Mouse (Mus musculus): ENCODE results near the gene Met. TPM values are rescaled to one million over a fixed set of nuclear protein-coding genes. Genes with fewer than 3 reads are reported as not detected.

Met gene
- polyA plus RNA-seq, 1 experiment from 2014 or later: 4.5 TPM

GRCm38 (mm10) chr6:17555719-17556118 lies 92.1 kb downstream of the Met start:
- DNase-seq (ENCODE audit: low spot score) (no peak), ATAC-seq (ENCODE audit: low FRiP score, low TSS enrichment) (no peak)
- Histone ChIP-seq H3K36me3 (ENCODE audit: control insufficient read depth, insufficient read depth, low read length) (no peaks in the 10 kb centered on the region), H3K9ac (ENCODE audit: low read length) (no peak overlapping the region), H3K4me2 (replicated peaks; ENCODE audit: low read depth) (no peak overlapping the region), H3K4me1 (replicated peaks; ENCODE audit: control insufficient read depth, insufficient read depth) (no peaks in the 10 kb centered on the region), H3K9me3 (ENCODE audit: control insufficient read depth, low read length) (no peaks in the 10 kb centered on the region), H3K27ac (replicated peaks) (no peak overlapping the region), H3K4me3 (ENCODE audit: low read depth, low read length) (no peak overlapping the region), H3K27me3 (ENCODE audit: control insufficient read depth, insufficient read depth, low read length) (no peaks in the 10 kb centered on the region)
- WGBS: 43% methylated on average over 7 of the region's 7 CpGs
- TF ChIP-seq EP300 (optimal IDR thresholded peaks at IDR 0.05) (no peak), CTCF (IDR thresholded peaks at IDR 0.05; ENCODE audit: low read depth) (no peak)

DNA sequence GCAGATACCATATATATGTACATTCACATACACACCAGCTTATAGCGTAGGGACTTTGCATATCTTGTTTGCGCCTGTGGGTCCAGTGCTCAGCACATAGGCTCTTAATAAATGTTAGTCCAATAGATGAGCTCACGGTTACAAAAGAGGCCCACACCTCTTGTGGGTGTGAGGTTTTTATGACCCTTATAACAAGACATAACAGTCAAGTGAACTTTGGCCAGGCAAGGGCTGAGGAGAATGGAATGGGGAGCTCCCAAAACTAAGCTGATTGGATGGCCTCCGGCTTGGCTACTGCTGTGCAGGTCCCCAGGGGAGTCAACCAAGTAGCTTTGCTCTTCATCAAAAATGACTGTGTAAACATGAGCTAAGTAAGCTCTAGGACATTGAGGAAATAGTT lies 96.1 kb downstream of the Met start:
- H3K36me3 ChIP-seq (ENCODE audit: control insufficient read depth, insufficient read depth, low read length): no peaks in the 10 kb centered on the region
- TF ChIP-seq EP300 (optimal IDR thresholded peaks at IDR 0.05) (no peak), CTCF (IDR thresholded peaks at IDR 0.05; ENCODE audit: low read depth) (no peak)
- no peaks in the 10 kb centered on the region for H3K9me3 ChIP-seq (ENCODE audit: control insufficient read depth, low read length)
- DNase-seq (ENCODE audit: low spot score): no peak
- no peak overlapping the region for H3K27ac ChIP-seq (replicated peaks)
- H3K4me3 ChIP-seq (ENCODE audit: low read depth, low read length): no peak overlapping the region
- no peak overlapping the region for H3K4me2 ChIP-seq (replicated peaks; ENCODE audit: low read depth)
- no peak overlapping the region for H3K9ac ChIP-seq (ENCODE audit: low read length)
- 39% methylated on average over 4 of the region's 4 CpGs for WGBS
- H3K4me1 ChIP-seq (replicated peaks; ENCODE audit: control insufficient read depth, insufficient read depth): no peaks in the 10 kb centered on the region
- no peaks in the 10 kb centered on the region for H3K27me3 ChIP-seq (ENCODE audit: control insufficient read depth, insufficient read depth, low read length)
- ATAC-seq (ENCODE audit: low FRiP score, low TSS enrichment): peak; percentile 53; the same call in 1 of the 2 replicates

- TF ChIP-seq CTCF (IDR thresholded peaks at IDR 0.05; ENCODE audit: low read depth): no peak
- no peak for TF ChIP-seq EP300 (optimal IDR thresholded peaks at IDR 0.05)
- Histone ChIP-seq H3K36me3 (ENCODE audit: control insufficient read depth, insufficient read depth, low read length) (no peaks in the 10 kb centered on the region), H3K27ac (replicated peaks) (0 out of 2 replicates have a peak overlapping the region, but pooled peaks have one; percentile 25), H3K9ac (ENCODE audit: low read length) (no peak overlapping the region), H3K27me3 (ENCODE audit: control insufficient read depth, insufficient read depth, low read length) (no peaks in the 10 kb centered on the region), H3K4me2 (replicated peaks; ENCODE audit: low read depth) (no peak overlapping the region), H3K4me3 (ENCODE audit: low read depth, low read length) (no peak overlapping the region), H3K4me1 (replicated peaks; ENCODE audit: control insufficient read depth, insufficient read depth) (no peaks in the 10 kb centered on the region), H3K9me3 (ENCODE audit: control insufficient read depth, low read length) (no peaks in the 10 kb centered on the region)
- WGBS: 53% methylated on average over 2 of the region's 2 CpGs
- DNase-seq (ENCODE audit: low spot score) (no peak), ATAC-seq (ENCODE audit: low FRiP score, low TSS enrichment) (no peak)
Measured at GRCm38 (mm10) chr6:17561347-17561746, 97.7 kb downstream of the Met start.

GRCm38 (mm10) chr6:17561886-17562285 lies 98.3 kb downstream of the Met start:
- DNase-seq (ENCODE audit: low spot score) (no peak), ATAC-seq (ENCODE audit: low FRiP score, low TSS enrichment) (no peak)
- H3K4me3 ChIP-seq (ENCODE audit: low read depth, low read length): no peak overlapping the region
- no peaks in the 10 kb centered on the region for H3K27me3 ChIP-seq (ENCODE audit: control insufficient read depth, insufficient read depth, low read length)
- H3K36me3 ChIP-seq (ENCODE audit: control insufficient read depth, insufficient read depth, low read length): no peaks in the 10 kb centered on the region
- no peak overlapping the region for H3K27ac ChIP-seq (replicated peaks)
- H3K4me2 ChIP-seq (replicated peaks; ENCODE audit: low read depth): no peak overlapping the region
- no peak overlapping the region for H3K9ac ChIP-seq (ENCODE audit: low read length)
- H3K9me3 ChIP-seq (ENCODE audit: control insufficient read depth, low read length): no peaks in the 10 kb centered on the region
- 32% methylated on average over 3 of the region's 3 CpGs for WGBS
- H3K4me1 ChIP-seq (replicated peaks; ENCODE audit: control insufficient read depth, insufficient read depth): no peaks in the 10 kb centered on the region
- TF ChIP-seq CTCF (IDR thresholded peaks at IDR 0.05; ENCODE audit: low read depth) (no peak), EP300 (optimal IDR thresholded peaks at IDR 0.05) (peak; percentile 15)

- 28% methylated on average over 10 of the region's 10 CpGs for whole genome bisulfite sequencing
- TF ChIP-seq EP300 (optimal IDR thresholded peaks at IDR 0.05): no peak
- no peak for TF ChIP-seq CTCF (IDR thresholded peaks at IDR 0.05; ENCODE audit: low read depth)
- Histone ChIP-seq H3K36me3 (ENCODE audit: control insufficient read depth, insufficient read depth, low read length) (no peaks in the 10 kb centered on the region), H3K4me1 (replicated peaks; ENCODE audit: control insufficient read depth, insufficient read depth) (no peaks in the 10 kb centered on the region), H3K27ac (replicated peaks) (peak overlapping the region; percentile 14; the same call in 1 of the 2 replicates), H3K9ac (ENCODE audit: low read length) (no peak overlapping the region), H3K4me3 (ENCODE audit: low read depth, low read length) (no peak overlapping the region), H3K4me2 (replicated peaks; ENCODE audit: low read depth) (no peak overlapping the region), H3K27me3 (ENCODE audit: control insufficient read depth, insufficient read depth, low read length) (no peaks in the 10 kb centered on the region), H3K9me3 (ENCODE audit: control insufficient read depth, low read length) (no peaks in the 10 kb centered on the region)
- ATAC-seq (ENCODE audit: low FRiP score, low TSS enrichment) (no peak), DNase-seq (ENCODE audit: low spot score) (no peak)
Measured at GRCm38 (mm10) chr6:17562472-17563088, 99.0 kb downstream of the Met start.

DNA sequence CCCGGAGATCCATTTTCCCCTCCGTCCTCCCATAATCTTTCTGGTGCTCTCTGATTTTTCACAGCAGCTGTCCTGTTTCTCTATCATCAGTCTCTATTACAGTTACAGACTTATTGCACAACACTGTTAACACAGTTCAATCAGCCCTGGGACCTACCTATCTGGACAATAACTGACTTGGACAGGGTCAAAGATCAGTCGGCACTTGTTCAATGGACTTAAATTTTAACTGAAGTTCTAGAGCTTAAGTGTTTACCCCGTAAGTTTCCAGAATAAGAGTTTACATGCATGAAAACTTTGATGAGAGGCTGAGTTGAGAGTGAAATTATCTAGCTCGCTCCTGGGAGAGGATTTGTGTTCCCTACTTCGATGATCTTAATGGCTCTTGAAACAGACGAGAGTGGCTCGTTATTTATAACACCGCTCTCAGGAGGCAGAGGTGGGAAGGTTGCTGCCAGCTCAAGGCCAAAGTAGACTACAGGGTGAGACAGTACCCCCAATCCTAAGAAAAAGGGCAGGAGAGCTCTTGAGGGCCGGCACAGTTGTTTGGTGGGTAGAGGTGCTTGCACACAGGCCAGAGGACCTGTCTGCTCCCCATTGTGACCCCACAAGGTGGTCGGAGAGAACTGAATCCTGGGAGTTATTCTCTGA lies 105.2 kb downstream of the Met start:
- no peaks in the 10 kb centered on the region for H3K9me3 ChIP-seq (ENCODE audit: control insufficient read depth, low read length)
- TF ChIP-seq CTCF (IDR thresholded peaks at IDR 0.05; ENCODE audit: low read depth) (no peak), EP300 (optimal IDR thresholded peaks at IDR 0.05) (no peak)
- no peaks in the 10 kb centered on the region for H3K4me1 ChIP-seq (replicated peaks; ENCODE audit: control insufficient read depth, insufficient read depth)
- no peaks in the 10 kb centered on the region for H3K27me3 ChIP-seq (ENCODE audit: control insufficient read depth, insufficient read depth, low read length)
- ATAC-seq (ENCODE audit: low FRiP score, low TSS enrichment) (no peak), DNase-seq (ENCODE audit: low spot score) (no peak)
- H3K9ac ChIP-seq (ENCODE audit: low read length): no peak overlapping the region
- WGBS: 92% methylated on average over 11 of the region's 11 CpGs
- H3K4me2 ChIP-seq (replicated peaks; ENCODE audit: low read depth): no peak overlapping the region
- H3K27ac ChIP-seq (replicated peaks): no peak overlapping the region
- no peak overlapping the region for H3K4me3 ChIP-seq (ENCODE audit: low read depth, low read length)
- no peaks in the 10 kb centered on the region for H3K36me3 ChIP-seq (ENCODE audit: control insufficient read depth, insufficient read depth, low read length)
